Mouse (Mus musculus): ENCODE measurements at regions not wholly inside any gene's neighbourhood (a gene's known extent, or its start where the extent isn't known, plus 50 kb on each side); places are given as distances from the start of the nearest gene placed in this dataset.

GRCm38 (mm10) chr8:26503918-26504317, 384.6 kb downstream of the Gm45692 start:
- no peak overlapping the region for H3K9ac ChIP-seq (ENCODE audit: insufficient read depth, low read depth)
- dilution Hi-C loops (cut with MboI; ENCODE audit: extremely low pct_ligation_motif_present, extremely low pct_unique_long_range_greater_than_20kb, low sequenced_read_pairs) (no loop called here), in situ Hi-C loops (cut with MboI; ENCODE audit: low pct_ligation_motif_present, low pct_unique_long_range_greater_than_20kb, low sequenced_read_pairs) (no loop called here)
- no peak for DNase-seq (ENCODE audit: extremely low read depth)
- H3K9me3 ChIP-seq (replicated peaks; ENCODE audit: low read length) = no peaks in the 10 kb centered on the region
- no peaks in the 10 kb centered on the region for H3K36me3 ChIP-seq (replicated peaks in 1 of 2; ENCODE audit: control insufficient read depth in 1 of 2, insufficient read depth in 1 of 2, low read length in 1 of 2)
- no peak overlapping the region for H3K4me3 ChIP-seq (replicated peaks in 1 of 3; ENCODE audit: low read depth in 2 of 3, low read length in 2 of 3, poor library complexity in 1 of 3)
- no peaks in the 10 kb centered on the region for H3K27me3 ChIP-seq (replicated peaks)
- H3K79me2 ChIP-seq (replicated peaks; ENCODE audit: control insufficient read depth, extremely low read depth, insufficient read depth, poor library complexity, severe bottlenecking) = no peaks in the 10 kb centered on the region
- peaks cover 0 to 7% of the 10 kb centered on the region in 2 experiments; a peak in 1 of 4 replicates for H3K4me1 ChIP-seq (ENCODE audit: control insufficient read depth in 1 of 2, insufficient read depth in 2 of 2)
- no peak overlapping the region for H3K4me2 ChIP-seq (ENCODE audit: insufficient read depth, low read depth, poor library complexity, severe bottlenecking)
- no peak for TF ChIP-seq MYC (IDR thresholded peaks at IDR 0.05; ENCODE audit: low read depth, low read length)
- TF ChIP-seq MXI1 (IDR thresholded peaks at IDR 0.05; ENCODE audit: low read depth, low read length) = no peak
- TF ChIP-seq NELFE (IDR thresholded peaks at IDR 0.05; ENCODE audit: low read depth, low read length) = no peak
- TF ChIP-seq ETS1 (conservative IDR thresholded peaks at IDR 0.05; ENCODE audit: low read depth, low read length) = no peak
- TF ChIP-seq UBTF (IDR thresholded peaks at IDR 0.05; ENCODE audit: low read depth, low read length) = no peak
- TF ChIP-seq E2F4 (IDR thresholded peaks at IDR 0.05; ENCODE audit: insufficient replicate concordance, low read depth, low read length) = no peak
- no peak overlapping the region for H3K27ac ChIP-seq (ENCODE audit: insufficient read depth, low read depth)

- dilution Hi-C loops (cut with MboI; ENCODE audit: extremely low pct_ligation_motif_present, extremely low pct_unique_long_range_greater_than_20kb, low sequenced_read_pairs) (no loop called here), in situ Hi-C loops (cut with MboI; ENCODE audit: low pct_ligation_motif_present, low pct_unique_long_range_greater_than_20kb, low sequenced_read_pairs) (no loop called here)
- no peak for DNase-seq (ENCODE audit: extremely low read depth)
- Histone ChIP-seq H3K9me3 (replicated peaks; ENCODE audit: low read length) (no peaks in the 10 kb centered on the region), H3K4me2 (ENCODE audit: insufficient read depth, low read depth, poor library complexity, severe bottlenecking) (no peak overlapping the region), H3K4me3 (replicated peaks in 1 of 3; ENCODE audit: low read depth in 2 of 3, low read length in 2 of 3, poor library complexity in 1 of 3) (no peak overlapping the region), H3K36me3 (replicated peaks in 1 of 2; ENCODE audit: control insufficient read depth in 1 of 2, insufficient read depth in 1 of 2, low read length in 1 of 2) (no peaks in the 10 kb centered on the region), H3K9ac (ENCODE audit: insufficient read depth, low read depth) (no peak overlapping the region), H3K27me3 (replicated peaks) (no peaks in the 10 kb centered on the region), H3K79me2 (replicated peaks; ENCODE audit: control insufficient read depth, extremely low read depth, insufficient read depth, poor library complexity, severe bottlenecking) (no peaks in the 10 kb centered on the region), H3K4me1 (ENCODE audit: control insufficient read depth in 1 of 2, insufficient read depth in 2 of 2) (peaks cover 0 to 7% of the 10 kb centered on the region in 2 experiments; a peak in 1 of 4 replicates), H3K27ac (ENCODE audit: insufficient read depth, low read depth) (no peak overlapping the region)
- TF ChIP-seq POLR2A (IDR thresholded peaks at IDR 0.05; ENCODE audit: low read depth, low read length) = no peak
- TF ChIP-seq KAT2A (IDR thresholded peaks at IDR 0.05; ENCODE audit: insufficient replicate concordance, low read length) = no peak
- no peak for TF ChIP-seq E2F4 (IDR thresholded peaks at IDR 0.05; ENCODE audit: insufficient replicate concordance, low read depth, low read length)
- TF ChIP-seq RCOR1 (conservative IDR thresholded peaks at IDR 0.05; ENCODE audit: low read depth, low read length) = no peak
- TF ChIP-seq CHD1 (IDR thresholded peaks at IDR 0.05; ENCODE audit: low read depth, low read length) = no peak
- no peak for TF ChIP-seq NELFE (IDR thresholded peaks at IDR 0.05; ENCODE audit: low read depth, low read length)
- TF ChIP-seq ZC3H11A (IDR thresholded peaks at IDR 0.05; ENCODE audit: low read depth, low read length) = no peak
- no peak for TF ChIP-seq MAZ (IDR thresholded peaks at IDR 0.05; ENCODE audit: low read depth, low read length)
- no peak for TF ChIP-seq MAX (IDR thresholded peaks at IDR 0.05; ENCODE audit: low read length)
- TF ChIP-seq IRF4 (IDR thresholded peaks at IDR 0.05; ENCODE audit: low read depth, low read length) = no peak
Measured at GRCm38 (mm10) chr8:26504319-26505035, 385.1 kb downstream of the Gm45692 start.
